Mouse (Mus musculus) intestine, embryonic 16.5 days (tissue): Measurements from ENCODE around the gene Etv6. TPM values are rescaled to one million over a fixed set of nuclear protein-coding genes. Genes with fewer than 3 reads are reported as not detected.
A peak's percentile ranks its signal among the peaks of the same experiment; 100 is the strongest.
"Not testable (repeated sequence)": the region's sequence is repeated elsewhere in the genome, so short reads cannot be mapped to it uniquely, and the experiment has no call there.

ENCODE experiments used
- ATAC-seq: fragments of 200-750 bp; cut with Nextera tagmentation; 2 replicates; pipeline ENCODE4 v1.8.0; 2017; ENCODE audit warnings: moderate TSS enrichment, moderate library complexity
- H3K27ac ChIP-seq: fragments of 300-500 bp; sonication (generic); 2 replicates; pipeline ENCODE4 v1.5.1; 2014; ENCODE audit warnings: mild to moderate bottlenecking, low read length
- H3K27me3 ChIP-seq: fragments of 300-500 bp; sonication (generic); replicated peaks from 2 replicates; pipeline ENCODE4 v1.6.1; 2014; ENCODE audit warnings: low read length, control low read depth, mixed read lengths; ENCODE audit not compliant: control insufficient read depth, insufficient read depth
- H3K36me3 ChIP-seq: fragments of 300-500 bp; sonication (generic); 2 replicates; pipeline ENCODE4 v1.6.1; 2014; ENCODE audit warnings: low read length, control low read depth; ENCODE audit not compliant: control insufficient read depth, insufficient read depth
- H3K4me1 ChIP-seq: fragments of 300-500 bp; sonication (generic); 2 replicates; pipeline ENCODE4 v1.6.1; 2014; ENCODE audit warnings: low read length, control low read depth, mixed read lengths; ENCODE audit not compliant: control insufficient read depth, insufficient read depth
- H3K4me2 ChIP-seq: fragments of 300-500 bp; sonication (generic); 2 replicates; pipeline ENCODE4 v1.6.1; 2014; ENCODE audit warnings: low read depth, low read length, control low read depth
- H3K4me3 ChIP-seq: fragments of 300-500 bp; sonication (generic); 2 replicates; pipeline ENCODE4 v1.5.1; 2014; ENCODE audit warnings: mild to moderate bottlenecking, low read length
- H3K9ac ChIP-seq: fragments of 300-500 bp; sonication (generic); 2 replicates; pipeline ENCODE4 v1.6.1; 2014; ENCODE audit warnings: low read depth, low read length
- H3K9me3 ChIP-seq: fragments of 300-500 bp; sonication (generic); 2 replicates; pipeline ENCODE4 v1.6.1; 2016; ENCODE audit warnings: low read length, control low read depth; ENCODE audit not compliant: control insufficient read depth
- WGBS: fragments of 180-500 bp; shearing (Covaris S2); extraction: QIAGEN DNeasy Blood & Tissue Kit; methylation state at CpG from one replicate; pipeline ENCODE4 v1.1.7; 2014; 5-methylcytosine and 5-hydroxymethylcytosine counted together
- polyA plus RNA-seq: library from polyadenylated mRNA; unstranded; fragments of >200 nt; fragmentation: Nextera tagmentation; extraction: Ambion mirVana; gene quantifications from 2 replicates; pipeline ENCODE4 v1.2.1, GENCODE M21; 2015

Etv6 gene
- polyA plus RNA-seq: 10.4 and 10.5 TPM in 2 replicates

DNA sequence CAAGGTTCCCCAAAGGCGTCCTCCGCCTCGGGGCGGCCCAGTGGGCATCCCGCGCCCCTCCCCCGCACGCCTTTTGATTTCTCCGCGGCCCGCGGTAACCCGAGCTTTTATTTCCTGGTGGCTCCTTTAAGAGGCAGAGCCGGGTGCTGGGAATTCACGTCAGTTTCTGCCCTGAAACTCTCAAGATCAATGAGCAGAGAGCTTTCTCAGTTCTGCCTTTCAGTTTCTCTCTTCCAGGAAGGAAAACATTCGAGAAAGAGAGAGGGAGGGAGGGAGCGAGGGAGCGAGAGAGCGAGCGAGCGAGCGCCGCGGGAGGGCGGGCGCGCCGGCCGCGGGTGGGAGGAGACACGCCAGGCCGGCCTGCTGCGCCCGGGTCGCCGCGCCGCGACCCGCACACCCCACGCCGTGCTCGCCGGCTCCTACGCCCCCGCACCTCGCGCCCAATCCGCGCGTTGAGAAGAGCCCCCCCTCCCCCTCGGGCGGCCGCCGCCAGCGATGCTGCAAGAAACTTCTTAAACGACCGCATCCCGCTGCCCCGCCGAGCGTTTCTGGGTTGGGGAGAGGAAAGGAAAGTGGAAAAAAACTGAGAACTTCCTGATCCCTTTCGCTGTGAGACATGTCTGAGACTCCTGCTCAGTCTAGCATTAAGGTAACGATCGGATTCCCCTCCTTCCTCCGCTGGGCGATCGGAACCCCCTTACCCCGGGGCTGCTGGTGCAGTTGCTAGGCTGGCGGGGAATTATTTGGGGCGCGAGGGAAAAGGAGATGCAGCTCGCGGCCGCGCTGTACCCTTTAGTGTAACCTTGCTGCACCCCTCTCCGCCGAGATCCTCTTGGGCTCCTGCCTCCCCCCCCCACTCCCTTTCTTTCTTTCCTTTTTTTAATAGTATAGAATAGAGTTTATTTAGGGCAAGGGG is at the start of gene Etv6:
Etv6 (plus strand) TSS at position 211 of the 916 bp plus-strand sequence.
- Histone ChIP-seq H3K9me3 (no peaks in the 10 kb centered on the region), H3K36me3 (no peaks in the 10 kb centered on the region), H3K4me2 (peak within 1 kb of the TSS; percentile 55), H3K27ac (peak within 1 kb of the TSS; percentile 100), H3K9ac (peak within 1 kb of the TSS; percentile 99), H3K4me3 (peak within 1 kb of the TSS; percentile 92), H3K4me1 (peaks cover 32% of the 10 kb centered on the region), H3K27me3 (no peaks in the 10 kb centered on the region)
- peak; percentile 82 for ATAC-seq
- under 1% methylated on average over 75 of the region's 78 CpGs for WGBS

DNA sequence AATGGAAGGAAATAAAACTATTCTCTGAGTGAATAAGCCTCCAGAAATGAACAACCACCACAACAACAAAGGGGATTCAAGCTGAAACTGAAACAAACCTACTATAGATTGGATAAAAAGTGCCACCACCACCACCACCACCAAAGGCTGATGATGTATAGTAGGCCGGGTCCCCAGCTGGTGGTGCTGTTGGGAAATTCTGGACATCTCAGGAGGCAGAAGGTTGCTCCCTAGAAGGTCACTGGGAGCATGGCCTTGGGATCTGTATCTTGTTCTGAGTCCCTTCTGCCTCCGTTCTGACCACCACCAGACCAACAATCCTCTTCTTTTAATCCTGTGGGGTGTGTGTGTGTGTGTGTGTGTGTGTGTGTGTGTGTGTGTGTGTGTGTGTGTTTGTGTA is 49.3 kb upstream of the Etv6 start:
- Histone ChIP-seq H3K4me3 (no peak overlapping the region), H3K27ac (no peak overlapping the region), H3K4me1 (0 out of 2 replicates have a peak, but pooled peaks cover 4% of the 10 kb centered on the region), H3K36me3 (no peaks in the 10 kb centered on the region), H3K4me2 (no peak overlapping the region), H3K27me3 (no peaks in the 10 kb centered on the region), H3K9ac (no peak overlapping the region), H3K9me3 (no peaks in the 10 kb centered on the region)
- ATAC-seq: no peak
- 71% methylated on average over 2 of the region's 2 CpGs for WGBS

DNA sequence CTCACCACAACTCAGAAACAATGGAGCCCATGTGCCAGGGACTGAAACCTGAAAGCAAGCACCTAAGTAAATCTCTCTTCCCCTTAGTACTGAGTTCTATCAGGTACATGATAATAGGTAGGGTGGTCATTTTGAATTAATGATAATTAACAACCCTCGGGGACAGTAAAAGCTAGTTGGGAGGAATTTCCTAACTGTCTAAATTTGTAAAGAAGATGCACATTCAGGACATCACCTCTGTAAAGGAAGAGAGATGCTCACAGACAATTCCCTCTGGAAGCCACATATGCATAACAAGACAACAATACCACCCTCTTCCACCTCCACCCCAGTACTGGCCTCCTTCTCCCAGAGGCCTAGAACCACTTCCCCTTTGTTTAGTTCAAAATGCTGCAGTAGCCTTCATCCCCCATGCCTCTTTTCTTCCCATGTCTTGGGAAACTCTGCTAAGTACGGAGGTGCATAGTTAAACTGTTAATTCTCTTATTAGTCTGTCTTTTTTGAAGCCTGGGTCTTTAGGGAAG is 48.4 kb upstream of the Etv6 start:
- H3K27me3 ChIP-seq: no peaks in the 10 kb centered on the region
- 77% methylated on average over 2 of the region's 2 CpGs for WGBS
- no peak overlapping the region for H3K4me2 ChIP-seq
- no peaks in the 10 kb centered on the region for H3K36me3 ChIP-seq
- H3K9me3 ChIP-seq: no peaks in the 10 kb centered on the region
- H3K27ac ChIP-seq: no peak overlapping the region
- no peak for ATAC-seq
- 0 out of 2 replicates have a peak, but pooled peaks cover 4% of the 10 kb centered on the region for H3K4me1 ChIP-seq
- no peak overlapping the region for H3K9ac ChIP-seq
- H3K4me3 ChIP-seq: no peak overlapping the region

DNA sequence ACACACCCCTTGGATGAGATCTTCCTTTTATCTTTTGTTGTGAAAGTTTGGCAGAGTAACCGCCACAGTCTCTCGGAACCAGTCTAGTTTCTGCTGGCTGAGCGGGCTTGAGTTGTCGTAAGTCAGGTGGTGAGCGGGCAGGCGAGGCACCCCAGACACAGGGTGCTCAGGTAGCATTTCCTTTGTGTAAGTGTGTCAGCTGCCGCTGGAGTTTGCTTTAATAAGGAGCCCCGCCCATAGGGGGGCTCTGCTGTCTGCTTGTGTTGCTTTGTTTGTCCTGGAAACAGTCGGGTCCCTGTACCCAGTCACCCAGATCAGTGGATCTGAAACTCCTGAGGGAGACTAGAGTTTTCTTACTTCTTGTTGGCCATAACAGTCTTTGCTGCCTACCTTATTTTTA is 47.5 kb upstream of the Etv6 start:
- no peaks in the 10 kb centered on the region for H3K27me3 ChIP-seq
- no peak overlapping the region for H3K4me2 ChIP-seq
- H3K27ac ChIP-seq: no peak overlapping the region
- 47% methylated on average over 9 of the region's 9 CpGs for WGBS
- 0 out of 2 replicates have a peak, but pooled peaks cover 4% of the 10 kb centered on the region for H3K4me1 ChIP-seq
- H3K9ac ChIP-seq: no peak overlapping the region
- H3K4me3 ChIP-seq: no peak overlapping the region
- no peaks in the 10 kb centered on the region for H3K9me3 ChIP-seq
- no peaks in the 10 kb centered on the region for H3K36me3 ChIP-seq
- no peak for ATAC-seq

DNA sequence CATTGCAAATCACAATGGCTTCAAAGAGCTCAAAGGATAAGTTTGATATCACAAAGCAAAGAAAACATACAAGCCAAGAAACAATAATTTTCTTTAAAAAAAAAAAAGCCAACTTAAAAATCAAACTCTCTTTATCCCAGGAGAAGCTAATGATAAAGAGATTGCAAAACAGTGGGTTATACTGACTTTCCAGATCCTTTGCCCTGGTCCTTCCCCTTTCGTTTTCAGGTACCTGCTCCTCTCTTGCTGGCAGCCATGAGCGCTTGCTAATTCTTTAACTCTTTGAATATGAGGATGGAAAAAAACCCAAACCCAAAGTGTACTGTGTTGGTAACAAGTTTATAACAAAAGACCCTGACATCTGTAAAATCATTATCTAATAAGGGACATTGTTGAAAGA is 38.0 kb upstream of the Etv6 start:
- ATAC-seq: no peak
- H3K4me1 ChIP-seq: no peaks in the 10 kb centered on the region
- H3K27ac ChIP-seq: no peak overlapping the region
- H3K9ac ChIP-seq: no peak overlapping the region
- no peak overlapping the region for H3K4me3 ChIP-seq
- H3K9me3 ChIP-seq: no peaks in the 10 kb centered on the region
- no peaks in the 10 kb centered on the region for H3K27me3 ChIP-seq
- no peaks in the 10 kb centered on the region for H3K36me3 ChIP-seq
- H3K4me2 ChIP-seq: no peak overlapping the region
- WGBS: 84% methylated on average over 2 of the region's 2 CpGs

DNA sequence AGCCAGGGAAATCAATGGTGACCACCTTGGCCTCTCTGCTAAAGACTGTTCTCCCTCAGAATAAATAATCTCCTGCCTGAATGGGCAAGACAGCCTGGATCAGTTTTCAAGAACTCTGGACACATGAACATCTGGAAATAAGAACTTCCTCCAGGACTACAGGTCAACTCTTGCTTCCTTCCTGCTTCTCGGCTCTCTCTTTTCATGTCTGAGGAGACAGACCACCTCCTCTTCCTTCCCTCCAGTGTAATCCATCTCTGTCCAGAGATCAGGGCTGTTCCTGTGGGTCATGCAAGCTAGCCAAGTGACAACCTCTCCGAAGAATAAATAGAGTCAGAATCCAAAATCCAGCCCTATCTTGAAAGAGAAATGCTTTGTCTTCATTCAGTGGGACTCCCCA is 37.6 kb upstream of the Etv6 start:
- Histone ChIP-seq H3K4me1 (no peaks in the 10 kb centered on the region), H3K36me3 (no peaks in the 10 kb centered on the region), H3K27ac (no peak overlapping the region), H3K9me3 (no peaks in the 10 kb centered on the region), H3K9ac (no peak overlapping the region), H3K4me3 (no peak overlapping the region), H3K27me3 (no peaks in the 10 kb centered on the region), H3K4me2 (no peak overlapping the region)
- ATAC-seq: no peak
- 71% methylated on average over 2 of the region's 2 CpGs for WGBS

DNA sequence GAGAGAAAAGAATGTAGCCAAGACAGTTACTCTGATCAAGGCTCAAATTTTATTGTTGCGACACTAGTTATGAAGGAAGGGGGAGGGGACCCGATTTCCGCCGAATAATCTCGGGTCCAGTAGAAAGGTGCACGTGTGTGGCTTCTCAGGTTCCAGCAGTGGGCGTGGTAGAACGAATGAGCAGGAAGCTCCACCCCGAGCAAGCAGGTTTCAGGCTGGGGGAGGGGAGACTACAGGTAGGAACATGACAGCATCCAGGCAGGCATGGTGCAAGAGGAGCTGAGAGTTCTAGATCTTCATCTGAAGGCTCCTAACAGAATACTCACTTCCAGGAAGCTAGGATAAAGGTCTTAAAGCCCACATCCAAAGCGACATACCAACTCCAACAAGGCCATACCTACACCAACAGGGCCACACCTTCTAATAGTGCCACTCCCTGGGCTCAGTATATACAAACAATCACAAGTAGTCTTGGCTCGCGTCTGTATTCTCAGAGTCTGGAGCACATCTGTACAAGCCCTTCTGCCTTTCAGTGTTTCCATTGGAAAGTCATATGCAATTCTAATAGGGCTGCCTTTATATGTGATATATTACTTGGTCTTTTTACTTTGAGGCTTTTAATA is 20.9 kb upstream of the Etv6 start:
- H3K9ac ChIP-seq, H3K27ac ChIP-seq, H3K4me3 ChIP-seq, H3K27me3 ChIP-seq, H3K4me2 ChIP-seq, H3K9me3 ChIP-seq, H3K36me3 ChIP-seq, H3K4me1 ChIP-seq: not testable (repeated sequence)
- ATAC-seq: peak; percentile 56; the same call in 1 of the 2 replicates
- WGBS: 45% methylated on average over 5 of the region's 12 CpGs

DNA sequence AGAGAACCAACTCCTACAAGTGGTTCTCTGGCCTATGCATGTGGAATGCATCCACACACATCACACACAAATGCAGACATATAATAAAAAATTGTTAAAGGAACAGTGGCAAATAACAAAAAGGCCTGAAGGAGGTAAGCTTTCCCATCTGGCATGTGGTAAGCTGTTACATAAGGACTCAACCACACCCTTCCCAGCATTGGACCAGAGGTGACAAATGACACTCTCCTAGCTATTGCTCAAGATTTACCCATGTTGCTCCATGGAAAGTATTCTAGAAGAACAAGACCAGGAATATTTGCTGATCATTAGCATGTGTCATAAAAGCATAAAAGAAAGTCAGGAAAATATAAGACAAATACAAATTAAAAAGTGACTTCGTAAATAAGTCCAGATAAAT is 16.7 kb upstream of the Etv6 start:
- ATAC-seq: peak; percentile 75; the same call in 1 of the 2 replicates

DNA sequence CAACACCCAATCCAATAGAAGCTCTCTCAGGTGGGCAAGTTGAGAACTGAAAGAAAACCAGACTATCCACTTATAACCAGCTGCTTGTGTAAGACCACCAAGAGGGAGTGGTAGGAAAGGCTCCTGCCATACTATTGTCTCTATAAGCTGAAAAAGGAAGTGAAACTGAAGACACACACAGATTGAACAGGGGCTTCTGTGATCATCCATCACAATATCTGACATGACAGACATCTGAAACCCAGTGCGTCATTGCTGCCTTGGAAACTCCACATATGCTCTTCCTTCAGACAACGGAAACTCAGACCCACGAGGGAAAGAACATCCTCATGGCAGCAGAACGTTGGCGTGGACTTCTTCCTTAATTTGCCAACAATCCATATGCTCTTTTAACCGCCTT is 14.7 kb upstream of the Etv6 start:
- no peaks in the 10 kb centered on the region for H3K27me3 ChIP-seq
- no peak overlapping the region for H3K4me3 ChIP-seq
- no peak overlapping the region for H3K27ac ChIP-seq
- H3K36me3 ChIP-seq: no peaks in the 10 kb centered on the region
- H3K4me1 ChIP-seq: no peaks in the 10 kb centered on the region
- H3K9ac ChIP-seq: no peak overlapping the region
- no peak for ATAC-seq
- H3K4me2 ChIP-seq: no peak overlapping the region
- no peaks in the 10 kb centered on the region for H3K9me3 ChIP-seq
- WGBS: 86% methylated on average over 6 of the region's 6 CpGs

More for the DNA sequence above, 16.7 kb upstream of the Etv6 start:
- Histone ChIP-seq H3K4me3 (no peak overlapping the region), H3K36me3 (no peaks in the 10 kb centered on the region), H3K4me2 (no peak overlapping the region), H3K9ac (no peak overlapping the region), H3K27me3 (no peaks in the 10 kb centered on the region), H3K9me3 (no peaks in the 10 kb centered on the region), H3K4me1 (no peaks in the 10 kb centered on the region), H3K27ac (no peak overlapping the region)
- 81% methylated on average over 1 of the region's 1 CpGs for WGBS
